Mouse (Mus musculus): ENCODE measurements around the gene Adra1b.

DNA sequence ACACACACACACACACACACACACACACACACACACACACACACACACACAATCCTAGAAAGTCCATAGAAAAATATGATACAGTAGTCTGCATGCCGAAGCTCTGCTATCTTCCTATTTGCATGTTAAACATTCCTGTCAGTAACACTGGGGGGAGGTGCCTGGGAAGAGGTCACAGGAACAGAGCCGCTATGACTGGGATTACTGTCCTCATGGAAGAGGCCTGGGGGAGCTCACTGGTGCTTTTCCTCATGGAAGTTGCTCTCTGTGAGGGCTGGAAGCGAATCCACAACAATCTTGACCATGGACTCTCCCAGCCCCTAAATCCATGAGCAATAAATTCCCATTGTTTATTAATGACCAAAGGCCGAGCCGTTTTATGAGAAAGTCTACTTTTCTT is 77.7 kb downstream of the Adra1b start:
- TF ChIP-seq POU5F1 (IDR thresholded peaks at IDR 0.05; ENCODE audit: borderline replicate concordance, low read length) (no peak), CTCF (conservative IDR thresholded peaks at IDR 0.05; ENCODE audit: low read length) (no peak), NANOG (IDR thresholded peaks at IDR 0.05; ENCODE audit: borderline replicate concordance, low read length) (no peak)

All from E14TG2a.4 (cell line).